Mouse (Mus musculus) limb, embryonic 14.5 days (tissue): ENCODE data around the gene Fam178b. TPM values are rescaled to one million over a fixed set of nuclear protein-coding genes. Genes with fewer than 3 reads are reported as not detected.
A peak's percentile ranks its signal among the peaks of the same experiment; 100 is the strongest.
"Not testable (repeated sequence)": the region's sequence is repeated elsewhere in the genome, so short reads cannot be mapped to it uniquely, and the experiment has no call there.

ENCODE experiments used
- ATAC-seq: fragments of 200-750 bp; cut with Nextera tagmentation; 2 replicates; pipeline ENCODE4 v1.8.0; 2017; ENCODE audit warnings: low read depth, moderate number of reproducible peaks, moderate TSS enrichment; ENCODE audit not compliant: low FRiP score
- DNase-seq: peaks from one replicate; pipeline ENCODE4 v3.0.0-alpha.2; 2015; ENCODE audit warnings: low spot score
- H3K27ac ChIP-seq: fragments of 300-500 bp; sonication (generic); replicated peaks from 2 replicates; pipeline ENCODE4 v1.5.1; 2014; ENCODE audit warnings: low read depth, mild to moderate bottlenecking, low read length, moderate library complexity, mixed read lengths
- H3K27me3 ChIP-seq: fragments of 300-500 bp; sonication (generic); 2 replicates; pipeline ENCODE4 v1.6.1; 2014; ENCODE audit warnings: low read length, mixed read lengths; ENCODE audit not compliant: control insufficient read depth, insufficient read depth
- H3K36me3 ChIP-seq: fragments of 300-500 bp; sonication (generic); 2 replicates; pipeline ENCODE4 v1.6.1; 2014; ENCODE audit warnings: mild to moderate bottlenecking, low read length, moderate library complexity, mixed read lengths; ENCODE audit not compliant: control insufficient read depth, insufficient read depth
- H3K4me1 ChIP-seq: fragments of 300-500 bp; sonication (generic); 2 replicates; pipeline ENCODE4 v1.6.1; 2014; ENCODE audit warnings: antibody characterized with exemption, low read length, mixed read lengths; ENCODE audit not compliant: control insufficient read depth, insufficient read depth
- H3K4me2 ChIP-seq: fragments of 300-500 bp; sonication (generic); replicated peaks from 2 replicates; pipeline ENCODE4 v1.6.1; 2014; ENCODE audit warnings: low read depth, mild to moderate bottlenecking, low read length, moderate library complexity; ENCODE audit not compliant: severe bottlenecking
- H3K4me3 ChIP-seq: fragments of 300-500 bp; sonication (generic); replicated peaks from 2 replicates; pipeline ENCODE4 v1.5.1; 2014; ENCODE audit warnings: low read length
- H3K9ac ChIP-seq: fragments of 300-500 bp; sonication (generic); 2 replicates; pipeline ENCODE4 v1.6.1; 2014; ENCODE audit warnings: mild to moderate bottlenecking, low read depth, low read length, moderate library complexity; ENCODE audit not compliant: severe bottlenecking
- H3K9me3 ChIP-seq: fragments of 300-500 bp; sonication (generic); 2 replicates; pipeline ENCODE4 v1.6.1; 2016; ENCODE audit warnings: low read length; ENCODE audit not compliant: control insufficient read depth
- POLR2A ChIP-seq: fragments of 200-500 bp; IDR thresholded peaks from 2 replicates; pipeline ENCODE4 v1.8.0; 2012; ENCODE audit warnings: inconsistent platforms, mild to moderate bottlenecking, moderate library complexity, borderline replicate concordance; ENCODE audit not compliant: insufficient read depth, insufficient read length; ENCODE audit errors: extremely low read depth
- WGBS: fragments of 180-500 bp; shearing (Covaris S2); extraction: QIAGEN DNeasy Blood & Tissue Kit; methylation state at CpG from one replicate; pipeline ENCODE4 v1.1.7; 2014; 5-methylcytosine and 5-hydroxymethylcytosine counted together
- polyA plus RNA-seq, 2 experiments: library from polyadenylated mRNA; depleted of rRNA in 1 of 2; stranded (reverse) in 1 of 2; unstranded in 1 of 2; fragments of >200 nt; fragmentation: Nextera tagmentation in 1 of 2; extraction: Ambion mirVana in 1 of 2; gene quantifications; 2 replicates each; pipeline versions ENCODE4 v1.2.1 to v1.2.3; 2012 to 2014

The Fam178b gene
- polyA plus RNA-seq, 2 experiments: 0.67 to 1.5 TPM

DNA sequence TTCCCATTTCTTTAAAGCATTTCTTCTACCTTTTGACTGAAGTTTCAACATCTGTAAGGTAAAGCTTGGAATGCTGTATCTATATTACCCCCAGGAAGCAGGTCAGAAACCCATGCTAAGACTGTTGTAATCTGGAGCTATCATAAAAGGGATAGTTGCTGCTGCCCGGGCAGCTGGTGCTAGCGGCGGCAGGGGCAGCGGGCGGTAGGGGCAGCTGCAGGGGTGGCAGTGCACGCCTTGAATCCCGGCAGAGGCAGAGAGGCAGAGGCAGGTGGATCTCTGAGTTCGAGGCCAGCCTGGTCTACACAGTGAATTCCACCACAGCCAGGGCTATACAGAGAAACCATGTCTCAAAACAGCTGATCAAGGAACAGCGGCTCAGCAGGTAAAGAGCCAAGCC, 140.1 kb downstream of the Fam178b start:
- 94% methylated on average over 9 of the region's 9 CpGs for WGBS
- Histone ChIP-seq H3K4me1 (peaks cover 4% of the 10 kb centered on the region; the same call in 1 of the 2 replicates), H3K9me3 (no peaks in the 10 kb centered on the region), H3K9ac (no peak overlapping the region), H3K4me2 (no peak overlapping the region), H3K27me3 (no peaks in the 10 kb centered on the region), H3K36me3 (peaks cover 40% of the 10 kb centered on the region), H3K4me3 (no peak overlapping the region), H3K27ac (no peak overlapping the region)
- TF ChIP-seq POLR2A: no peak
- DNase-seq: no peak
- ATAC-seq: no peak

DNA sequence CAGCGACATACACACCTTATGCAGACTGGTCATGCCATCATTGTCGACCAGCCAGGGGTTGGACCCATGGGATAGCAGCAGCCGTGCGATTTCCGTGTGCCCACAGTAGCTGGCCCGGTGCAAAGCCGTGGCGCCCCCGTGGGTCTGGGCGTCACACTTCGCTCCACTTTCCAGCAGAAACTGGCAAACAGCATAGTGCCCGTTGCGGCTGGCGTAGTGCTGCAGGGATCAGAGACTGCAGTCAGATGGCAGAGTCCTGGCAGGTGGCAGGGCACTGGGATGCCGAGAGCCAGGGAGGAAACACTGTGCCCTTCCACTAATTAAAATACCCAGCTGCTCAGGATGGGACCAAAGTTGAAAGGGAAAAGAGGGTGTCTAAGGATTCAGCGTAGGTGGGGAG, 141.1 kb downstream of the Fam178b start:
- no peaks in the 10 kb centered on the region for H3K27me3 ChIP-seq
- ATAC-seq (no peak), DNase-seq (no peak)
- no peak for TF ChIP-seq POLR2A
- no peaks in the 10 kb centered on the region for H3K9me3 ChIP-seq
- 98% methylated on average over 16 of the region's 16 CpGs for WGBS
- no peaks in the 10 kb centered on the region for H3K4me1 ChIP-seq
- H3K27ac ChIP-seq: no peak overlapping the region
- no peak overlapping the region for H3K4me2 ChIP-seq
- H3K4me3 ChIP-seq: no peak overlapping the region
- H3K36me3 ChIP-seq: peaks cover 40% of the 10 kb centered on the region
- no peak overlapping the region for H3K9ac ChIP-seq

DNA sequence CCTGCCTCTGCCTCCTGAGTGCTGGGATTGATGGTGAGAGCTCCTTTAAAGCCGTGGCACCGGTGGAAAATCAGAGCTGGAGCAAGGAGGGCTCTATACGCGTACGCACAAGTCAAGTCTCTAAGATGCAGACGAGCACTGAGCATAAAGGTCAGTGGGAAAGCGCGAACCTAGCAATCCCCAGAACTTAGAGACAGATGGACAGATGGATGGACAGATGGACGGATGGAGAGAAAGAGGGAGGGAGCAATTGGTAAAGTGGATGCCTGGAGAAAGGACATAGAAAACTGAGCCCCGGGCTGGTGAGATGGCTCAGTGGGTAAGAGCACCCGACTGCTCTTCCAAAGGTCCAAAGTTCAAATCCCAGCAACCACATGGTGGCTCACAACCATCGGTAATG, 142.2 kb downstream of the Fam178b start:
- no peak for TF ChIP-seq POLR2A
- Histone ChIP-seq H3K9ac (no peak overlapping the region), H3K27ac (no peak overlapping the region), H3K4me3 (no peak overlapping the region), H3K27me3 (no peaks in the 10 kb centered on the region), H3K9me3 (no peaks in the 10 kb centered on the region), H3K36me3 (peaks cover 40% of the 10 kb centered on the region), H3K4me2 (no peak overlapping the region), H3K4me1 (no peaks in the 10 kb centered on the region)
- no peak for ATAC-seq
- DNase-seq: no peak
- WGBS: 91% methylated on average over 12 of the region's 12 CpGs

DNA sequence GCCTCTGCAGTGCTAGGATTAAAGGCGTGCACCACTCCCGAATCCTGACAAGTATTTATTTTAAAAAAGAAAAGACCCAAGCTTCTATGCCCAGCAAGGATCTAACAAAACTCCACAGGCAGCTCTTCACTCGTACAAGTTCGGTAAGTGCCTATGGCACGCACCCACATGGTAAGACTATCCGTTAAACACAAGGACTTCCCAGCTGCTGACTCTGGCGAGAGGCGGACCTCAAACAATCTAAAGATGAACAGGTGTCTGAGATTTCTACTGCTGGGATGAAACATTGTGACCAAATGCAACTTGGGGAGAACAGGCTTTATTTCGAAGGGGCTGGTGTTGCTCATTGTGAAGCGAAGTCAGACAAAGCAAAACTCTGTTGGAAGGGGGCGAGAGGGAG, 142.9 kb downstream of the Fam178b start:
- Histone ChIP-seq H3K4me2 (no peak overlapping the region), H3K36me3 (peaks cover 40% of the 10 kb centered on the region), H3K27me3 (no peaks in the 10 kb centered on the region), H3K27ac (no peak overlapping the region), H3K4me1 (no peaks in the 10 kb centered on the region), H3K9me3 (no peaks in the 10 kb centered on the region), H3K9ac (no peak overlapping the region), H3K4me3 (no peak overlapping the region)
- DNase-seq (no peak), ATAC-seq (peak; percentile 48)
- 87% methylated on average over 11 of the region's 11 CpGs for WGBS
- no peak for TF ChIP-seq POLR2A

DNA sequence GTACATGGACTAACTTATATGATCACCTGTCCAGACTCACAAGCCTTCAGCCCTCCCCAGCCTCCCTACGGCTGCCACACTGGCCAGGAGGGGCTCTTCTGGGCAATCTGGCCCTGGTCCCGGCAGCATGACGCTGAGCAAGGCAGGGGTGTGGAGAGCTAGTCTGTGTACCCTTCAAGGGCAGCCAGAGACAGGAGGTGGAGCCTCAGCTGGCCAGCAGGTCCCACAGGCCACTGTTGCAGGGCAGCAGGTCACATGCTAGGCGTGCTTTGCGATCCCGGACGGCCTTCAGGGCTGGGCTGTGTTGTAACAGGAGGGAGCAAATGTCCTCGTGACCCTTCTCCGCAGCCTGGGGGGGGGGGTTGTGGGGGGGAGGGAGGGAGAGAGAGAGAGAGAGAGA, 143.8 kb downstream of the Fam178b start, which contains the start of gene Gm42417:
TSS of gene Gm42417 (minus strand) at position 244 of the 400 bp plus-strand sequence.
- ATAC-seq (no peak), DNase-seq (no peak)
- TF ChIP-seq POLR2A: no peak
- no peak within 1 kb of the TSS for H3K4me3 ChIP-seq
- no peaks in the 10 kb centered on the region for H3K4me1 ChIP-seq
- H3K4me2 ChIP-seq: no peak within 1 kb of the TSS
- H3K36me3 ChIP-seq: peaks cover 40% of the 10 kb centered on the region
- H3K27me3 ChIP-seq: no peaks in the 10 kb centered on the region
- 48% methylated on average over 9 of the region's 9 CpGs for WGBS
- no peak within 1 kb of the TSS for H3K27ac ChIP-seq
- H3K9ac ChIP-seq: no peak within 1 kb of the TSS
- H3K9me3 ChIP-seq: no peaks in the 10 kb centered on the region

DNA sequence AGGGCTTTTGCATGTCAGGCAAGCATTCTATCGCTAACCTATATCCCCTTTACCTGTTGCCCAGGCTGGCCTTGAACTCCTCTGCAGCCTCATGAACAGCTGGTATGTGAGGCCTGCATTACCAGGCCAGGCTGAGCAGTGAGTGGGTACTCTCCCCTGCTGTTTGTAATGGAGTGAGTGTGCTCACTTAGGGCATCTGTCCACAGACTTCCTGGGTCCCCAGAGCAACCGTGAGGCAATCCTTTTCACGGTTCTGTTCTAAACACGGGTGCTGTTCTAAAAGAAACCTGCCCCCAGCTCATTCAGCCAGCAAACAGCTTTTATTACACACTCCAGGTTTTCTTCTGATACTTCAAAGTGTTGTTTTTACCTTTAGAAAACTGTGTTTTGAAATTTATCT, 144.3 kb downstream of the Fam178b start:
- H3K27me3 ChIP-seq: no peaks in the 10 kb centered on the region
- no peaks in the 10 kb centered on the region for H3K4me1 ChIP-seq
- WGBS: 89% methylated on average over 4 of the region's 4 CpGs
- no peak overlapping the region for H3K4me2 ChIP-seq
- no peaks in the 10 kb centered on the region for H3K9me3 ChIP-seq
- no peak for DNase-seq
- H3K4me3 ChIP-seq: no peak overlapping the region
- no peak for ATAC-seq
- peaks cover 38% of the 10 kb centered on the region for H3K36me3 ChIP-seq
- no peak overlapping the region for H3K27ac ChIP-seq
- no peak for TF ChIP-seq POLR2A
- H3K9ac ChIP-seq: no peak overlapping the region

DNA sequence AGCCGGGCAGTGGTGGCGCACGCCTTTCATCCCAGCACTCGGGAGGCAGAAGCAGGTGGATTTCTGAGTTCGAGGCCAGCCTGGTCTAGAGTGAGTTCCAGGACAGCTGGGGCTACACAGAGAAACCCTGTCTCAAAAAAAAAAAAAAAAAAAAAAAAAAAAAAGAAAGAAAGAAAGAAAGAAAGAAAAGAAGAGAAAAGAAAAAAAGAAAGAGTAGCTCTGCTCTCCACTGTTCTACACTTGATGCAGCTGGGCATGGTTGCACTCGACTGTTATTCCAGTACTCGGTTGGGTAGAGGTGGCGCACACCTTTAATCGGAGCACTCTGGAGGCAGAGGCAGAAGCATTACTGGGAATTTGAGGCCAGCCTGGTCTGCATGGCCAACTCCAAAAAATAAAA, 146.2 kb downstream of the Fam178b start, which contains the start of gene Ankrd23:
TSS of gene Ankrd23 (minus strand) at position 101 of the 400 bp plus-strand sequence.
- H3K9me3 ChIP-seq, H3K9ac ChIP-seq, ATAC-seq, DNase-seq, H3K4me1 ChIP-seq, H3K4me2 ChIP-seq, H3K27ac ChIP-seq, H3K27me3 ChIP-seq, H3K4me3 ChIP-seq: not testable (repeated sequence)
- H3K36me3 ChIP-seq: peaks cover 42% of the 10 kb centered on the region
- WGBS: 94% methylated on average over 9 of the region's 9 CpGs
